Mouse (Mus musculus): ENCODE measurements at regions not wholly inside any gene's neighbourhood (a gene's known extent, or its start where the extent isn't known, plus 50 kb on each side); places are given as distances from the start of the nearest gene placed in this dataset.

DNA sequence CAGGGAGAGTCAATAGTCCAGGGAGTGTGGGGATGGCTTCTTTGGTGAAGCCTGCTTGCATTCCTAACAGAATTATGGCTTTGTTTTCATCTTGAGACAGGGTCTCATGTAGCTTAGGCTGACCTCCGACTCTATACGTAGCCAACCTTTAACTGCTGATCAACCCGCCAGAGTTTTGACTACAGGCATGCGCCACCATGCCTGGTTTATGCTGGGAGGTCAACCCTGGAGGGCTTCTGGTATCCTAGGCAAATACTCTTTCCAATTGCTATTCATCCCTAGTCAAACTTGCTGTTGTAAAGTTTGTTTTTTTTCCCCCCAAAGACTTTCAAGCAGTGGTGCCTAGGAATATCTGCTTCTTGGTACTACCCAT lies 127.3 kb upstream of the Adgrl2 start:
- intact Hi-C loops (cut with DNase I), result no loop called here

DNA sequence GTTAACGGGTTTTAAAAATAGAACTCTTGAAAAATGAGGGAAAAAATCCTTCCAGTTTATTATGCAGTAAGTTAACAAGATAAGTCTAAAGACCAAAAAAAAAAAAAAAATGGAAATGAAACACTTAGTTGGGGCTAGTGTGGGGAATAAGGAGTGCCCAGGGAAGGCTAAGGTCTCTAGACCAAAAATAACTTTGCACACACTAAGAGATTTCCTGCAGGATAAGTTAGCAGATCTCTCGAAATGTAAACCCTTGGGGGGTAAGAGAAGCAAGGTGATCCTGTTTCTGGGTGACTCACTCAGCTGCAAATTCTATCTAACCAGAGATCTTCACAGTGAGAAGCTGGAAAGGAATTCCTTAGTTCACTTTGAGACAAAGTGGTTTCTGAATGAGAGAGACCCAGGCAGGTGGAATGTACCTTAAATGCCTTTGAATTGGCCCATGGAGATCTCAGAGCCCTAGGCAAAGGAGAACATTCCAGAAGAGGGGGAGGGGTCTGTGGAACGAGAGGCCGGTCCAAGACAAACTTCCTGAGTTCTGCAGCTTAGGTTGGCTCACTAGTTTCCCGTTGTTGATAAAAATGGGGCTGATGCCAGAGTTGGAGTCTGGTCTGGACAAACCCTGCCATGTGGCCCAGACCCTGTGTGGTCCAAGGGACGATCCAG lies 126.8 kb upstream of the Adgrl2 start:
- intact Hi-C loops (cut with DNase I), result no loop called here

DNA sequence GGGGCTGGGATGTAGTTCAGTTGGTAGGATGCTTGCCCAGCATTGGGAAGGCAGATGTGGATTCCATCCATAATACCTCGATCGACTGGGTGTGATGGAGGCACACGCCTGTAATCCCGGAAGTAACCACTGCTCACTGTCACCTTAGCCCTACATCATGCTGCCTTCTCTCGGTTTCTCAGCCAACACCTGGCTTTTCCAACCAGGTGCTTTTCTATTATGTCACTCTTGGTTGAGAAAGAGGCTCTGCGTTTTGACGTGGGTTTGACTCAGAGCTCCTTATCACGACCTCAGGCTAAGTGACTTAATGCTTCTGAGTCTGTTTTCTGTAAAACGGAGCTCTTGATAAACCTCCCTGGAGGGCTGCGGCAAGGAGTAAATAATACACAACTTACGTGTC lies 126.2 kb upstream of the Adgrl2 start:
- intact Hi-C loops (cut with DNase I), result no loop called here

DNA sequence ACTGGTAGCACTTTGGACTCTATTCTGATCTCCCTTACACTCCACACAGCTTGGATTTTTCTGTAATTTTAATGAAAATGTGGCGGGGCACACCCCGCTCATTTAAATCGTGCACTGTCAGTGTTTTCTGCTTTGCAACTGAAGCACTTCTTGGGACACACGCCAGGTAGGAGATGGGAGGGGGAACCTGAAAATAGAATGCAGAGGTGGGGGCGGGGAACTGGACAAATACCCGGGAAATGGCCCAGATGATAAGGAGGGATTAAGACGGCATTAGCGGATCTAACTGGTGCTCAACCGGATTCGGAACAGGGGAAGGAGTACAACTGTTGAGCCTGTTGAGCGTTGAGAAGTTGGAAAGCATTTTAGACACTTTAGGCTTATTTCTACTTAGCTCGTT lies 125.5 kb upstream of the Adgrl2 start:
- intact Hi-C loops (cut with DNase I), result no loop called here

DNA sequence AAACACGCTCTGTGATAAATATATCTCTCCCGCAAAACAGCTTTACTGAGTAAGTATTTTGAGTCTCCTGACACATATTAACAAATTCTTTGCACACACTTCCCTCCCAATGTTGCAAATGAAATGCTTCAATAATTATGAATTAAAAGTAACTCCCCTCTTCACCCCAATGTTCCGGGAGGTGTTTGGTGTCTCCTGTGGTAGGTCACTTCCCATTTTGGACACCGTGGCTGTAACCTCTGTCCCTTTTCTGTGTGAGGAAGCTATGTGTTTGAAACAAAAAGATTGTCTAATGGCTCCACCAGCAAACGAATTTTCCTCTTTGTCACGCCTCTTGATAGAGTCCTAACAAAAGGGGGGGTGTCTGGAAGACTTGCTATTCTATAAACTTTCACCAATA lies 122.5 kb upstream of the Adgrl2 start:
- intact Hi-C loops (cut with DNase I), result no loop called here

DNA sequence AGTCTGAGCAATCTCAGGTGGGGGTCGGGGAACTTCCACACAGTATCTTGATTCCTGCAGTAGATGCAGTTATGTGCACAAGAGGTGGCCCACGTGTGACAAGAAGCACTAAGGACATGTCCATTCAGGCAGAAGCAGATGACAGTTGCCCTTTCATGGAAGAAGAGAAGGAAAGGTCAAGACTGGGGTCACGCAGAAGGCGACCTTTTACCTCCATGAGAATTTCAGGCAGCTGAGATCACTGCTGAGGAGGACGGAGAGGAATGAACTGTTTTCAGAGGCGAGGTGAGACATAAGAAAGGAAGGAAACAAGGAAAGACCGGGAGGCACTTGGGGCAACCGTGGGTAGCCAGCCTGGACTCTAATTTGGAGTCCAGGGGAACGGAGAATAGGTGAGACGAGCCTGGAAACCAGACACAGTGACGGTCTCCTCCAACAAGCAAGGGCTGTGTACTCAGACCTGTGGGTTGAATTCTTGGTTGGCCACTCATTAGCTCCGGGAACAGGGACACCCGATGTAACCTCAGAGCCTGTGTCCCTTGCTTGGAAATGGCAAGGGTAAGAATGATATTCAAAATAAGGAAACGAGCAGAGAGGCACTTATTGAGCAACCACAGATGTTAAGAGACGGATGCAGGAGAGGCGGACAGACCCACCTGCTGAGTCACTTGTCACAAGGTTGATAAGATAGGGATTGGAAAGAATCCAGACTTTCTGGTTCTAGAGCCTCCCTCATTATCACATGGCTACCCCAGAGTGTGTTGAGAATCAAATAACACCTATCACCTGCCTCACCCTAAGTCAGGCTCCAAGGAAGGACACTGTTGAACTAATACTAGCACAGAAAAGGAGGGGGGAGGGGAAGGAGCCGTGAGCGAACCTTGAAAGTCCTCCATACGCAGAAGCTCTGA lies 121.4 kb upstream of the Adgrl2 start:
- intact Hi-C loops (cut with DNase I), result no loop called here

DNA sequence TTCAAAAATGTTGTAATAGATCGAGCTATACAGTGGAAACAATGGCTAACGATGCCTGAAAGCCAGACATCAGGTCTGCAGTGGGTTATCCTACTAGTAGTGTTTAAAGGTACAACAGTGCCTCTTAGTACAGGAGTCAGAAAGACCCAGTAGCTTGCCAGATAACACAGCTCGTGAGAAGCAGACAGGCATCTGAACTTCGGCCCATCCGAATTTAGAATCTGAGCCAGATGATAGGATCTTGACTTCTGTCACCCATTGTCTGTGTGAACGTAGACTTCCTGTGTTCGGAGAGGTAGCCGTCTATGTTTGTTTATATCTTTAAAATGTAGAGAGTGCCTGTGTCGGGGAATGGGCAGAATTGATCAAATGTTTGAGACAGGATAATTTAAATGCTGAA lies 120.5 kb upstream of the Adgrl2 start:
- intact Hi-C loops (cut with DNase I), result no loop called here

DNA sequence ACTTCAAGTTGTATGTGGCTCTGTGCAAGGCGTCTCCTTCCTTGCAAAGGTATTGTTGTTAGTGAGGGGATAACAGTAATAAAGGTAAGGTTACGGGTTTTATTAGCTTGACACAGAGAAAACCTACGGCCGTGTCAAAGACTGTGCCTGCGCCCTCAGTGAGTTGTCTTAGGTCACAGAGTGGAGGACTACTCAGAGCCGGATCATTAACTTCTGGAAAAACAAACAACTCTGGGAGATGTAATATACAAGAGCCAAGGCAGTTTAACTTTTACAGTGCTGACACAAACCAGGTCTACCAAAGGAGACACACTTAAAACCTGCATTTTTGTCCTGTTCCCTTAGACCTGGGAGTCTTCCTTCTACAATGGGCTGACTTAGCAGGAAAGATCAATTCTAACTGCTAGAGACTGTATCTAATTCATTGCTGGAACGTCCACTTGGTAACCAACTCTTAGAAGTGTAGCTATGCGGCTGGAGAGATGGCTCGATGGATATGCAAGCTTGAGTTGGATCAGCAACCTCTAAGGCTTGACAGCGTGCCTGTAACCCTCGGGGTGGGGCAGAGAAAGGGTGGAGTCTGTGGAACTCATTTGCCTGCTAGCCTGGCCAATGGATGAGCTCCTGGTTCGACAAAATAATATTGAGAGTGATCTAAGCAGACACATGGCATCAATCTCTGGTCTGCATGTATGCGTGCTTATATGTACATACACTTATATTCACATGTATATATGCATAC lies 115.5 kb upstream of the Adgrl2 start:
- intact Hi-C loops (cut with DNase I), result no loop called here

DNA sequence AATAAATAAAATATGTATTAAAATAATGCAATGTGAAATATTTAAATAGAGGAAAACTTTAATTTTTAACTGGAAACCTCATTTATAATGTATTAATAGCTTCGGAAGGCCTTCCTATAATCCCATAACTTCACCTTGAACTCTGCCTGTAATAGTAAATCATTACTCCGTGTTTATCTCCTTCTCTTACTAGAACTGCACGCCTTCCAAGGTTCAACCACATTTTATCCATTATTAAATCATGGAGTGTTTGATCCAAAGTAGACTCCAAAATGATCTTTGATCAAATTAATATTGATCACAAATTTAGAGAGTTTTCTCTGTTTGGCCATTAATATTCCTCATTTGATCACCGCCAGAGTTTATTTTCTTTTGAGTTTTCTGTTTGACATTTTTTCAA lies 114.8 kb upstream of the Adgrl2 start:
- intact Hi-C loops (cut with DNase I), result no loop called here

DNA sequence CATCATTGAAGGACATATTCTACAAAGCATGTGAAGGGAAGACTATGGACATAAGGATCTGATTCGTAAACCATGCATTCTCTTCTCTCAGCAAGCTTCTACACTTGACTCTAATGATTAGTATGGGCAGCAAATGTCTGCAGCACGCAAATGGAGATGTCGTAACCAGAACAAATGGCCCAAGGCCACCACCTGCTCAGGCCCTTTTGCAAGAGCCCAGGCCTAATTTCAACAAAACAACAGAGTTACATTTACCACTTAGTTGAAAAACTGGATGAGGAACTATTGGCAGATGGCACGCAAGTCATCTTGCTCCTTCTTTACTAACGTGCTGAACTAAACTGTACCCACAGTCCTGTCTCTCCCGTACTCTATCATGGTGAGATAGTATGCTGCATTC lies 113.7 kb upstream of the Adgrl2 start:
- intact Hi-C loops (cut with DNase I), result no loop called here

DNA sequence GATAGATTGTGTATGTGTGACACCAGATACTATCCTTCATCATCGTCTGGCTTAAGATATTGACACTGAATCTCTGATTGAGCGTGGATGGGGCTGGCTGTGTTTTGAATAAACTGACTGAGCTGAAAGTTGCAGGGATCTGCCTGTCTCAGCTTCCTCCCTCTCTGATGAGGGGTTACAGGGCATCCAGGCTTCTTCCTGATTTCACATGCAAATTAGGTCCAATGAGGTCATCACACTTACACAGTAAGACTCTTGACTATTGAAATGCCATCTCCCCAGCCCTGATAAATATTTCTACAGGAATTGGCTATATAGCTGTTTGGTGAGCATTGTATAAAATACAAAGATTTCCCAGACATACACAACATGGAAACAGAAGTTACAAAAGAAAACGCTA lies 113.1 kb upstream of the Adgrl2 start:
- intact Hi-C loops (cut with DNase I), result no loop called here

DNA sequence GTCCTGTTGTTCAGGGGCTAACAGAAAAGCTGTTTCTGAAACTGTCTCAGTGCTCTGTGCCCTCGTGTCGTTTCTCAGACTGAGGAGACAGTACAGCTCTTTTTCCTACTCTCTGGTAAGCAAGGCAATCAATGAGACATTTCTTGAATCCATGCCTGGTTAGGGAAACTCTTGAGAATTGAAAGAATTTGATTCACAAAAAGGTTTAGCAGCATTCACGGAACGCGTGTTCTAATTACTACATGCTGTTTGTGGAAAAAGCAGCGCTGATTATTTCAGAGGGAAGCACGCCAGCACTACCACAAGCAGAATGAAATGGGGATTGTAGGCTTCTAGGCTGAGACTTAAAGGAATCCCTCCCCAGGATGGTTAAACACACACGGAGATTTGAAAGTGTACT lies 112.5 kb upstream of the Adgrl2 start:
- intact Hi-C loops (cut with DNase I), result no loop called here

DNA sequence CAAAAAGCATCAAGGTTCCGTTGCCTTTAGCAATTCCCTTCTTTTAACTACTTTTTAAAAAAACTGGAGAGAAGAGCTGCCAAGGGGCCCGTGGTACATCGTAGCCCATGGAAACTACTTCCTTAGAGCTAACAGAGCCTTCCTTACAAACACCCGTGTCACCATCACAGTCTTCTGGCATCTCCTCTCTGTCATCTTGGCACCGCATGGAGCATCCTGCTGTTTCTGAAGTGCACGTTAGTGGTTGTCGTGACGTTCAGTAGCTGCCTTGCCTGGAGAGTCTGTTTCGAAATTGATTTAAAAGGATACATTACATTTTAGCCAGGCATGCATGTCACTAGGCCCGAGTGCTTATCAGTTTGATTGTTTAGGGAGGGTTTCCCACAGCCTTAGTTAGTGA lies 111.4 kb upstream of the Adgrl2 start:
- intact Hi-C loops (cut with DNase I), result no loop called here

DNA sequence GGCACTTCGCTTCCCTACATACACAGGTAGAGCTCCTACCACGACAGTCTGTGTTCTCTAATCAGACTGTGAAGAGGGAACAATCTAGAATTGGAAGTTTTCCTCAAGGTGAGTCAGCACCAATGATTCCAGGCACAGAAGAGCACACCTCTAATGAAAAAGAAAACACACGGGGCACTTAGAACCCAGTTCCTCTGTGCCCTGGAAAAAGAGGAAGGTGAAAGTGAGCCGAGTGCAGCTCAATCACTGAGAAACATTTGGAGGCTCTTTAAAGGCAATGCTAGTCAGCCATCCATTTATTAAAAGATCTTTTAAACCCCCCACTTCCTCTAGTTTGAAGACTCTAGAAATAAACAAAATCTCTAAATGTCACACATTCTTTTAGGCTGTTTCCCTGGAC lies 108.4 kb upstream of the Adgrl2 start:
- intact Hi-C loops (cut with DNase I), result no loop called here

DNA sequence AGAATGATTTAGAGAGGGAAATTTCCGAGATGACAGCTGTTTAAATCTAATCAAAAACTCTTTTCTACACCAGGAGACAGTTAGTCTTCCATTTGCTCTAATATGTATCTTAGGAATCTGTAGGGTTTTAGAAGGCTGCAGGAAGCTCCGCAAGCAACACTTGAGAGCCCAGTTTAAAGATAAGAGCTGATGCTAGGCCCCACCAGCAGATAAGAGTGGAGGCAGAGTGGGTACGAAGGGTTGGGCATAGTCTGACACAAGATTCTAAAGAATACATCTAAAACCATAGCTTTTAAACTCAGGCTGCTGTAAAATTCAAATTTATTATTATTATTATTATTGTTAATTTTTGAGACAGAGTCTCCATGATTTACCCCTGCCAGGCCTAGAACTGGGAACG lies 106.7 kb upstream of the Adgrl2 start:
- intact Hi-C loops (cut with DNase I), result no loop called here

DNA sequence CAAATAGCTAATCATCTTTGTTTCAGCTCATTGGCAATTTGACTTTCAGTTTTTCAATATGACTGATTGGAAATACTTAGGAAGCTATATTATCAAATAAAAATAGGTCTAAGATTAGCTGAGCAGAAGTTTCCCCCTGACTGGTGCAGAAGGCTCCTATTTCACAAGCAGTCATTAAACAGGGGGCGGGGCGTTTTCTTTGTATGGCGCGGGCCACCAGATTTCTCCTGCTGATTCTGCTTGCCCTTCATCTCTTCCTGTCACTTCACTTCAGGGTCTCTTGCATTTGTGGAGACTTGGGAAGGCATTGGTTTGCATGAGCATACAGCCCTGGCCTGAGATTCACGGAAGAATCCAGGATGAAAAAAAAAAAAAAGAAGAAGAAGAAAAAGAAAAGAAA lies 102.3 kb upstream of the Adgrl2 start:
- intact Hi-C loops (cut with DNase I), result no loop called here

DNA sequence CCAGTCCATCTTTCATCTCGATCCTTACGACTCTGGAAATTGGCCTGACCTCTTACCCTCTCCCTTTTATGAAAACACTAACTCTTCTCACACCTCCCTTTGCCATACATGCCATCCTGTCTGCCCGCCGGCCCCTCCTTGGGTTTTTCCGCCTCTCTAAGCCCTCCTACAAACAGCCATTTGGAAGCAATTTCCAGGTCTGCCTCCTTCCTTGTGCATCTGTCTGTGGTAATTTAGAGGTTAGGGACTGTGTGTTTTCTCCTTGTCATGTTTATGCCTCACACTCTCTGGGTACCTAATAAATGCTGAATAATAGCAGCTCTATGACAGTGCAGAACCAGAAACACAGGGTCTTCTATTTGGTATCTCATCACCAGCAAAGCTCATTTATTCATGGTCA lies 99.7 kb upstream of the Adgrl2 start:
- intact Hi-C loops (cut with DNase I), result no loop called here

DNA sequence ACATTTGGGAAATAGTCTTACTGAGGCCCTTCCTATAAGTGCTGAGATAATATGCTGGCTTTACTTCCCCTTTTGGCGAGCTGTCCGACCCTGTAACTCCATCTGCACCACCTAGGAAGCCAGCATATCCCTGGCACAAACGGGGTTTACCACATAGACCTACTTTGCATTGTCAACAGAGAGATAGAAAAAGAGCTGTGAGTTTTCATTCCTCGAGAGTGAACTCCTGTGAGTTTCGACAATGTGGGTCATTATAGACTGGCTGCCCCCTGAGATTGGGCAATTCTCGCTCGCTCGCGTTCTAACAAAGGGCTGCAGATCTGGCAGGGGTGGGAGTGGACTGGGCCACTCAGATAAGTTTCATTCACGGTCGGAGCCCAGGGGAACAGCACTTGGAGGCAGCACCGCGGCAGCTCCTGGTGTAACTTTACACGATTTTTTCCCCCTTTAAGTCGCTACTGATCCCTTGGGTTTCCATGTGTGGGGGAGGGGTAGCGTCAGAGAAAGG lies 98.3 kb upstream of the Adgrl2 start:
- intact Hi-C loops (cut with DNase I), result no loop called here

DNA sequence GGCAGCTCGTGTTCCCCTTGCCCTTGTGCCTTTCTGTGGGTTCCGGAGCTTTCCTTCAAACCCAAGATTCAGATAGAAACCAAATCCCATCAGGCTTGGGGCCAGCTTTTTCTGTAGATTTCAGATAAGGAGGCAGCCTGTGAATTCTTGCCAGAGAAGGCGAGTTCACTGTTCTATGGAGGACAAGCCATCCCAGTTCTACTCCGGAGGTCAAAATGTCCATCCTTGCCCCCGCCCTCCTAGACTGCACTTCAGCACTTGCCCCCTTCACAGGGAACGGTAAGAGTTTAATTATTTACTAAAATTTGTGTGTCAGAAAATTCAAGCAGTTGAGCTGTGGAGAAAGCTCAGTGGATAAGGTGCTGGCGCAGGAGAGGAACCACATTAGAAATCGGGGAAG lies 97.1 kb upstream of the Adgrl2 start:
- intact Hi-C loops (cut with DNase I), result no loop called here

DNA sequence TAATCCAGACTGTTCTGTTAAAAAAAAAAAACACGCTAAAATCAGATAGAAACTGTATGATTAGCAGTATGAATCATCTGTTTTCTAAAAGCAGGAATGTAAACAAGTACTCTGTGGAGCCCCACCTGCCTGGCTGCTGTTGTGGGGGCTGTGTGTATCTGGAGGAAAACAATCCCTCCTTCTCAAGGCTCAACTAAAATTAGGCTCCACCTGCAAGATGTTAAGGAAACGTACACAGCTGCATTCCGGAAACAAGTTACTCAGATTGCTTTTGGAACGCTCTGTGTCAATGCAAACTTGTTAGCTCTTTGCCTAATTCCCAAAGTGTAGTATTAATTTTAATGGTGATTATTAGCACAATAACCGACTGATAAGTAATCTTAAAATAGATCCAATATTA lies 96.3 kb upstream of the Adgrl2 start:
- intact Hi-C loops (cut with DNase I), result no loop called here

DNA sequence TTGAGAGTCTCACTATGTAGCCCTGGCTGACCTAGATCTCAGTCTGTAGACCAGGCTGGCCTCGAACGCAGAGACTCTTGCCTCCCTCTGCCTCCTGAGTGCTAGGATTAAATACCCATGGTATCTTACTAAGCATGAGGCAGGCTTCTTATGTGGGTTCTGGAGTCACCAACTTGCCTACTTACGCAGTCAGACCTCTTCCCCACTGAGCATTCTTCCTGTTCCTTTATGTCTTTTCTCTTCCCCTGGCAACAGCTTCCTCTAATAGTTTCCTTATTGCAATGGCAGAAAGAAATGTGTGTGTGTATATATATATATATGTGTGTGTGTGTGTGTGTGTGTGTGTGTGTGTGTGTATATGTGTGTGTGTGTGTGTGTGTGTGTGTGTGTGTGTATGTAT lies 95.7 kb upstream of the Adgrl2 start:
- intact Hi-C loops (cut with DNase I), result no loop called here
